Mouse (Mus musculus): Measurements from ENCODE around the gene Fxyd7.

The Fxyd7 gene

GRCm38 (mm10) chr7:31008175-31008574 is 43.1 kb downstream of the Fxyd7 start:
- CTCF ChIA-PET: interaction anchor here in 1 of 4 experiments (1.1 to 1.2 kb wide), 2 partner anchors 11 to 70 kb away, joined by 3 read pairs; no protein-coding TSS in a partner anchor
- POLR2A ChIA-PET: no interaction called here

- POLR2A ChIA-PET: no interaction called here
- CTCF ChIA-PET: interaction anchor here in 1 of 4 experiments (1.1 kb wide), 1 partner anchor 70 kb away, joined by 3 read pairs; no protein-coding TSS in a partner anchor
Measured at GRCm38 (mm10) chr7:31007775-31008174, 43.5 kb downstream of the Fxyd7 start.

- POLR2A ChIA-PET: no interaction called here
- CTCF ChIA-PET: interaction anchor here in 1 of 4 experiments (0.7 kb wide), 1 partner anchor 162 kb away, joined by 11 read pairs; no protein-coding TSS in a partner anchor
Measured at GRCm38 (mm10) chr7:31002650-31003049, 48.6 kb downstream of the Fxyd7 start.

- ChIA-PET CTCF (interaction anchor here in 2 of 4 experiments (0.6 to 0.8 kb wide), 2 partner anchors 59 to 78 kb away, joined by 3 to 4 read pairs; no protein-coding TSS in a partner anchor), POLR2A (interaction anchor here in 1 of 4 experiments (0.7 kb wide), 1 partner anchor 11 kb away, joined by 3 read pairs; no protein-coding TSS in a partner anchor)
Measured at GRCm38 (mm10) chr7:31000505-31001020, 50.7 kb downstream of the Fxyd7 start.

- ChIA-PET POLR2A (interaction anchor here in 1 of 4 experiments (0.6 to 1.2 kb wide), 2 partner anchors 23 to 236 kb away, joined by 4 to 11 read pairs; partner anchors contain the start of genes Fam187b and Lsr), CTCF (interaction anchor here (0.6 to 2.7 kb wide), 18 partner anchors 9 to 181 kb away, joined by 3 to 14 read pairs (median 4); partner anchors contain the start of gene Gramd1a (in 1 of the 4))
Measured at GRCm38 (mm10) chr7:30996491-30996890, 54.8 kb downstream of the Fxyd7 start.

GRCm38 (mm10) chr7:30993986-30994385 is 57.3 kb downstream of the Fxyd7 start:
- CTCF ChIA-PET: no interaction called here
- POLR2A ChIA-PET: no interaction called here
